Mouse (Mus musculus) MEL (cell line): Measurements from ENCODE around the gene Traf2. TPM values are rescaled to one million over a fixed set of nuclear protein-coding genes. Genes with fewer than 3 reads are reported as not detected.
"Not testable (repeated sequence)": the region's sequence is repeated elsewhere in the genome, so short reads cannot be mapped to it uniquely, and the experiment has no call there.

Experiments used
- DNase-seq: peaks from one replicate; pipeline ENCODE4 v3.0.0; 2011; ENCODE audit warnings: low read depth, low spot score
- H3K27ac ChIP-seq: 2 replicates; pipeline ENCODE4 v1.5.1; 2012; ENCODE audit warnings: low read depth, mild to moderate bottlenecking, control low read depth, low read length, moderate library complexity; ENCODE audit not compliant: control insufficient read depth
- H3K27me3 ChIP-seq, 2 experiments: fragments of 150-350 bp in 1 of 2; sonication (generic) in 1 of 2; 2 replicates each; pipeline ENCODE4 v1.6.1; 2012; ENCODE audit warnings: low read length in 2 of 2, mild to moderate bottlenecking in 2 of 2, improper control_type of control experiment in 1 of 2, moderate library complexity in 1 of 2; ENCODE audit not compliant: insufficient read depth in 2 of 2, control insufficient read depth in 1 of 2
- H3K36me3 ChIP-seq, 2 experiments: 2 replicates each; pipeline ENCODE4 v1.6.1; 2012 to 2014; ENCODE audit warnings: low read length in 2 of 2, improper control_type of control experiment in 1 of 2, inconsistent platforms in 1 of 2, mild to moderate bottlenecking in 1 of 2; ENCODE audit not compliant: insufficient read depth in 2 of 2, control insufficient read depth in 1 of 2
- H3K4me1 ChIP-seq, 2 experiments: fragments of 150-350 bp in 1 of 2; sonication (generic) in 1 of 2; 2 replicates each; pipeline ENCODE4 v1.6.1; 2012; ENCODE audit warnings: low read length in 2 of 2, improper control_type of control experiment in 1 of 2, mild to moderate bottlenecking in 1 of 2; ENCODE audit not compliant: insufficient read depth in 2 of 2, control insufficient read depth in 1 of 2
- H3K4me3 ChIP-seq, 2 experiments: fragments of 150-350 bp in 1 of 2; sonication (generic) in 1 of 2; 2 replicates each; pipeline ENCODE4 v1.5.1; 2012; ENCODE audit warnings: low read depth in 2 of 2, low read length in 2 of 2, mild to moderate bottlenecking in 2 of 2, moderate library complexity in 2 of 2, control low read depth in 1 of 2, improper control_type of control experiment in 1 of 2; ENCODE audit not compliant: control insufficient read depth in 1 of 2, insufficient read depth in 1 of 2
- H3K79me2 ChIP-seq: 2 replicates; pipeline ENCODE4 v1.6.1; 2012; ENCODE audit warnings: mild to moderate bottlenecking, low read length, moderate library complexity; ENCODE audit not compliant: control insufficient read depth, poor library complexity, insufficient read depth
- H3K9ac ChIP-seq: 2 replicates; pipeline ENCODE4 v1.6.1; 2012; ENCODE audit warnings: low read depth, mild to moderate bottlenecking, control low read depth, low read length, moderate library complexity; ENCODE audit not compliant: control insufficient read depth, poor library complexity, severe bottlenecking
- H3K9me3 ChIP-seq: fragments of 150-350 bp; sonication (generic); replicated peaks from 2 replicates; pipeline ENCODE4 v1.6.1; 2012; ENCODE audit warnings: mild to moderate bottlenecking, low read length, improper control_type of control experiment, moderate library complexity; ENCODE audit not compliant: insufficient read depth
- BHLHE40 ChIP-seq: IDR thresholded peaks from 2 replicates; pipeline ENCODE4 v1.6.1; 2012; ENCODE audit warnings: low read depth, mild to moderate bottlenecking, inconsistent platforms, low read length, improper control_type of control experiment, borderline replicate concordance
- CHD2 ChIP-seq: IDR thresholded peaks from 2 replicates; pipeline ENCODE4 v1.6.1; 2011; ENCODE audit warnings: low read length, improper control_type of control experiment
- CTCF ChIP-seq, 3 experiments: IDR thresholded peaks in 2 of 3; conservative IDR thresholded peaks in 1 of 3; 2 replicates each; pipeline ENCODE4 v1.5.1; 2011 to 2012; ENCODE audit warnings: low read length in 3 of 3, low read depth in 2 of 3, mild to moderate bottlenecking in 2 of 3, improper control_type of control experiment in 1 of 3, inconsistent platforms in 1 of 3, mixed read lengths in 1 of 3, moderate library complexity in 1 of 3; ENCODE audit not compliant: control insufficient read depth in 1 of 3, insufficient read depth in 1 of 3, poor library complexity in 1 of 3, severe bottlenecking in 1 of 3
- E2F4 ChIP-seq: IDR thresholded peaks from 2 replicates; pipeline ENCODE4 v1.6.1; 2011; ENCODE audit warnings: low read depth, low read length, improper control_type of control experiment, borderline replicate concordance
- EP300 ChIP-seq, 2 experiments: IDR thresholded peaks; 2 replicates each; pipeline ENCODE4 v1.6.1; 2011; ENCODE audit warnings: improper control_type of control experiment in 2 of 2, low read length in 2 of 2, low read depth in 1 of 2, mild to moderate bottlenecking in 1 of 2
- GABPA ChIP-seq: IDR thresholded peaks from 2 replicates; pipeline ENCODE4 v1.6.1; 2012; ENCODE audit warnings: low read depth, mild to moderate bottlenecking, inconsistent platforms, low read length, improper control_type of control experiment, moderate library complexity
- GATA1 ChIP-seq: IDR thresholded peaks from 2 replicates; pipeline ENCODE4 v1.6.1; 2011; ENCODE audit warnings: low read depth, low read length, improper control_type of control experiment
- HCFC1 ChIP-seq: IDR thresholded peaks from 2 replicates; pipeline ENCODE4 v1.6.1; 2012; ENCODE audit warnings: low read depth, mild to moderate bottlenecking, inconsistent platforms, low read length, improper control_type of control experiment, moderate library complexity
- KAT2A ChIP-seq: conservative IDR thresholded peaks from 2 replicates; pipeline ENCODE4 v1.6.1; 2012; ENCODE audit warnings: low read depth, low read length, improper control_type of control experiment, inconsistent platforms
- MAFK ChIP-seq: IDR thresholded peaks from 2 replicates; pipeline ENCODE4 v1.6.1; 2011; ENCODE audit warnings: low read depth, mild to moderate bottlenecking, low read length, improper control_type of control experiment, borderline replicate concordance
- MAZ ChIP-seq: IDR thresholded peaks from 2 replicates; pipeline ENCODE4 v1.6.1; 2012; ENCODE audit warnings: low read depth, mild to moderate bottlenecking, inconsistent platforms, low read length, improper control_type of control experiment
- MXI1 ChIP-seq: IDR thresholded peaks from 2 replicates; pipeline ENCODE4 v1.6.1; 2011; ENCODE audit warnings: mild to moderate bottlenecking, low read depth, low read length, improper control_type of control experiment
- MYC ChIP-seq: IDR thresholded peaks from 2 replicates; pipeline ENCODE4 v1.6.1; 2011; ENCODE audit warnings: low read depth, mild to moderate bottlenecking, low read length, improper control_type of control experiment, moderate library complexity
- NELFE ChIP-seq: IDR thresholded peaks from 2 replicates; pipeline ENCODE4 v1.6.1; 2011; ENCODE audit warnings: low read depth, low read length, improper control_type of control experiment
- NRF1 ChIP-seq: IDR thresholded peaks from 2 replicates; pipeline ENCODE4 v1.6.1; 2014; ENCODE audit warnings: low read depth, mild to moderate bottlenecking, inconsistent platforms, low read length, improper control_type of control experiment, moderate library complexity; ENCODE audit not compliant: poor library complexity, insufficient read depth, severe bottlenecking
- POLR2A ChIP-seq, 2 experiments: IDR thresholded peaks; 2 replicates each; pipeline ENCODE4 v1.6.1; 2011 to 2012; ENCODE audit warnings: low read length in 2 of 2, mild to moderate bottlenecking in 2 of 2, control low read depth in 1 of 2, improper control_type of control experiment in 1 of 2, low read depth in 1 of 2, moderate library complexity in 1 of 2; ENCODE audit not compliant: control insufficient read depth in 1 of 2, insufficient read depth in 1 of 2, poor library complexity in 1 of 2
- POLR2AphosphoS2 ChIP-seq: IDR thresholded peaks from 2 replicates; pipeline ENCODE4 v1.6.1; 2011; ENCODE audit warnings: low read length, improper control_type of control experiment
- RAD21 ChIP-seq: IDR thresholded peaks from 2 replicates; pipeline ENCODE4 v1.6.1; 2011; ENCODE audit warnings: mild to moderate bottlenecking, low read depth, low read length, improper control_type of control experiment
- RCOR1 ChIP-seq: IDR thresholded peaks from 2 replicates; pipeline ENCODE4 v1.6.1; 2012; ENCODE audit warnings: low read depth, mild to moderate bottlenecking, inconsistent platforms, low read length, improper control_type of control experiment
- SIN3A ChIP-seq: IDR thresholded peaks from 2 replicates; pipeline ENCODE4 v1.6.1; 2012; ENCODE audit warnings: low read length, improper control_type of control experiment, inconsistent platforms
- SMC3 ChIP-seq: IDR thresholded peaks from 2 replicates; pipeline ENCODE4 v1.6.1; 2011; ENCODE audit warnings: low read depth, low read length, improper control_type of control experiment
- TAL1 ChIP-seq: IDR thresholded peaks from 2 replicates; pipeline ENCODE4 v1.6.1; 2012; ENCODE audit warnings: mild to moderate bottlenecking, inconsistent platforms, low read length, moderate library complexity, mixed read lengths
- UBTF ChIP-seq: IDR thresholded peaks from 2 replicates; pipeline ENCODE4 v1.6.1; 2012; ENCODE audit warnings: low read depth, mild to moderate bottlenecking, inconsistent platforms, low read length, improper control_type of control experiment, moderate library complexity, borderline replicate concordance; ENCODE audit not compliant: insufficient read depth
- USF2 ChIP-seq, 2 experiments: IDR thresholded peaks; 2 replicates each; pipeline ENCODE4 v1.6.1; 2011 to 2012; ENCODE audit warnings: improper control_type of control experiment in 2 of 2, low read length in 2 of 2, borderline replicate concordance in 1 of 2, inconsistent platforms in 1 of 2, low read depth in 1 of 2, mild to moderate bottlenecking in 1 of 2; ENCODE audit not compliant: insufficient read depth in 1 of 2
- ZC3H11A ChIP-seq: IDR thresholded peaks from 2 replicates; pipeline ENCODE4 v1.6.1; 2012; ENCODE audit warnings: low read depth, mild to moderate bottlenecking, inconsistent platforms, low read length, improper control_type of control experiment
- ZMIZ1 ChIP-seq: IDR thresholded peaks from 2 replicates; pipeline ENCODE4 v1.6.1; 2012; ENCODE audit warnings: low read depth, mild to moderate bottlenecking, inconsistent platforms, low read length, improper control_type of control experiment, moderate library complexity
- ZNF384 ChIP-seq: IDR thresholded peaks from 2 replicates; pipeline ENCODE4 v1.6.1; 2012; ENCODE audit warnings: low read depth, mild to moderate bottlenecking, inconsistent platforms, low read length, improper control_type of control experiment
- polyA plus RNA-seq, 2 experiments: library from polyadenylated mRNA; stranded (reverse) in 1 of 2; unstranded in 1 of 2; fragments of >175 nt in 1 of 2; fragments of >200 nt in 1 of 2; gene quantifications; 2 replicates each; pipeline versions ENCODE4 v1.2.1 to v1.2.4; 2012; ENCODE audit warnings: low replicate concordance in 2 of 2, low read depth in 1 of 2; ENCODE audit not compliant: insufficient read length in 2 of 2, insufficient read depth in 1 of 2, missing spikeins in 1 of 2
- total RNA-seq: library from RNA; depleted of rRNA; stranded (reverse); fragments of 300-350 nt; gene quantifications from 2 replicates; pipeline ENCODE4 v1.2.3, GENCODE M21; 2012

The Traf2 gene
- total and polyA plus RNA-seq, 3 experiments: 19.9 to 28.3 TPM; not detected in 1

GRCm38 (mm10) chr2:25553171-25553786 is 6.5 kb upstream of the Traf2 start:
- not testable (repeated sequence) for H3K27ac ChIP-seq, H3K9ac ChIP-seq

GRCm38 (mm10) chr2:25551186-25551585 is 4.4 kb upstream of the Traf2 start:
- H3K36me3 ChIP-seq: peaks cover 0 to 6% of the 10 kb centered on the region in 2 experiments; a peak in 2 of 4 replicates
- no peak overlapping the region for H3K9ac ChIP-seq
- peak; percentile 50 for TF ChIP-seq RAD21
- TF ChIP-seq RCOR1: peak; percentile 36; the same call in 1 of the 2 replicates
- TF ChIP-seq POLR2A (IDR thresholded peaks at IDR 0.05; ENCODE audit: control insufficient read depth in 1 of 2, insufficient read depth in 1 of 2, low read depth in 1 of 2, low read length in 2 of 2, poor library complexity in 1 of 2): no peak
- TF ChIP-seq CTCF (IDR thresholded peaks at IDR 0.05 in 2 of 3, conservative IDR thresholded peaks at IDR 0.05 in 1 of 3; ENCODE audit: control insufficient read depth in 1 of 3, insufficient read depth in 1 of 3, low read depth in 2 of 3, low read length in 3 of 3, poor library complexity in 1 of 3, severe bottlenecking in 1 of 3): peak; percentile 58 to 73 (median 72)
- peak; percentile 62 for TF ChIP-seq SMC3
- TF ChIP-seq SIN3A: peak; percentile 17; the same call in 1 of the 2 replicates
- TF ChIP-seq MAZ: no peak
- TF ChIP-seq TAL1: no peak
- TF ChIP-seq ZC3H11A: peak; percentile 41; the same call in 1 of the 2 replicates
- TF ChIP-seq GATA1: no peak
- TF ChIP-seq MAFK: no peak
- TF ChIP-seq GABPA: no peak
- TF ChIP-seq E2F4: no peak
- no peak for TF ChIP-seq NRF1
- 0 out of 2 replicates have a peak, but pooled peaks have one; percentile 33 for TF ChIP-seq ZNF384
- no peak for TF ChIP-seq POLR2AphosphoS2
- 0 out of 2 replicates have a peak, but pooled peaks have one; percentile 19 for TF ChIP-seq HCFC1
- TF ChIP-seq KAT2A: no peak
- no peak for TF ChIP-seq MYC
- no peak for TF ChIP-seq UBTF
- peak; percentile 16; the same call in 1 of the 2 replicates for TF ChIP-seq BHLHE40
- no peak for TF ChIP-seq NELFE
- TF ChIP-seq USF2 (IDR thresholded peaks at IDR 0.05; ENCODE audit: borderline replicate concordance in 1 of 2, insufficient read depth in 1 of 2, low read depth in 1 of 2, low read length in 2 of 2): no peak
- TF ChIP-seq EP300 (IDR thresholded peaks at IDR 0.05; ENCODE audit: low read depth in 1 of 2, low read length in 2 of 2): no peak
- no peak for TF ChIP-seq ZMIZ1
- no peak for TF ChIP-seq CHD2
- no peak for TF ChIP-seq MXI1
- peaks cover 5% of the 10 kb centered on the region for H3K79me2 ChIP-seq
- no peaks in the 10 kb centered on the region for H3K9me3 ChIP-seq
- DNase-seq: peak; percentile 54
- H3K4me1 ChIP-seq: peaks cover 3 to 6% of the 10 kb centered on the region in 2 experiments
- H3K4me3 ChIP-seq: no peak overlapping the region
- H3K27me3 ChIP-seq: no peaks in the 10 kb centered on the region
- H3K27ac ChIP-seq: no peak overlapping the region

More at GRCm38 (mm10) chr2:25553171-25553786, 6.5 kb upstream of the Traf2 start:
- H3K36me3 ChIP-seq, H3K9me3 ChIP-seq, H3K4me3 ChIP-seq, H3K27me3 ChIP-seq, H3K4me1 ChIP-seq: not testable (repeated sequence)
- peaks cover 11% of the 10 kb centered on the region for H3K79me2 ChIP-seq
- TF ChIP-seq ZNF384 (peak; percentile 92), SIN3A (0 out of 2 replicates have a peak, but pooled peaks have one; percentile 24)
- peak; percentile 73 for DNase-seq
